Mouse (Mus musculus) gastrocnemius, postnatal 4 days (tissue): ENCODE results near the gene Bicd2. TPM values are rescaled to one million over a fixed set of nuclear protein-coding genes. Genes with fewer than 3 reads are reported as not detected.
"Not testable (repeated sequence)": the region's sequence is repeated elsewhere in the genome, so short reads cannot be mapped to it uniquely, and the experiment has no call there.

Source experiments
- DNase-seq, 2 experiments: peaks; one replicate each; pipeline ENCODE4 v3.0.0; 2021 to 2022; ENCODE audit warnings: low spot score in 2 of 2, mixed read lengths in 2 of 2
- total RNA-seq, 2 experiments: library from RNA; stranded (reverse); gene quantifications; 2 replicates each; pipeline ENCODE4 v1.2.3; 2021

Gene Bicd2
- total RNA-seq, 2 experiments from 2014 or later: 32.9 to 35.7 TPM

DNA sequence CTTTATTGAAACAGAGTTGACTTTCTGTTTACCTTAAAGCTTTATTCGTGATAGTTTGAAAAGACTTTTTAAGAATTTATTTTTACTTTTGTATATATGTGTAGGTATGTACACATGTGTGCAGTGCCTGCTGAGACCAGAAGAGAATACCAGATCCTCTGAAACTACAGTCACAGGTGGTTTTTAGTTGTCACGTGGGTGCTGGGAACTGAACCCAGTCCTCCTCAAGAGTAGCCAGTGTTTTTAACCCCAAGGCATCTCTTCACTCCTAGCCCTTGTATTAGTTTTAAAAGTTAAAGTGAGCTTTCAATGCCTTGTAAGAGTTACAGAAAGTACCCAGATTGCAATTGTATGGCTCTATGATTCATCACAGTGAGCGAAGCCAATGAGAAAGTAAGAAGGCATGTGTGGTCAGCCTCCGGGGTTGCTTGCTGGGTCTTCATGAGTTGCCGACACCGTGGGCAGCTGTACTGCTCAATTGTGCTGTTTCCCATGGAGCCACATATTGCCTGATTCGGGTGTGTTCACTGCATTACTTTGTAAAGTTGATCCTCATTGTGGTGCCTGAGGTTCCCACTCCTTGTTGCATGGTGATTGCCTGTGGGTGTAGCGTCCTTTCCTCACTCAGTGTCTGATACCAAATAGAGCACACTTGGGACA lies 16.1 kb downstream of the Bicd2 start:
- DNase-seq: no peak

DNA sequence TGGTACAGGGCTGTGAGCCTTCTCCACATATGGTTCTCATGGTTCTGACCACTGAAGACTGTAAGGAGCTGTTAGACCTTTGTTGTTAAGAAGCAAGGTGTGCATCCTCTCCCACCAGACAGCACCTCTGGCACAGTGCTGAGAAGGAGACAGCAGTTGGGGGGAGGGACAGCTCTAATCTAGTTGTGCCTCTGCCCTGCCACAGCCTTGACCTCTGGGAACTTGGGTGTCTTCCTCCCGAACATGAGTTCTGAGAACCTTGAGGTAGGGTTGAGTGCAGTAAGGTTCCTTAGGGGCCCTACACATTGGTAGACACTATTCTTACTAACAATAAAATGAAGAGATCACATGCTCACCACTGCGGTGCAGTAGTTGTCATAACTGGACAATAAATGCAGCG lies 16.8 kb downstream of the Bicd2 start:
- no peak for DNase-seq

DNA sequence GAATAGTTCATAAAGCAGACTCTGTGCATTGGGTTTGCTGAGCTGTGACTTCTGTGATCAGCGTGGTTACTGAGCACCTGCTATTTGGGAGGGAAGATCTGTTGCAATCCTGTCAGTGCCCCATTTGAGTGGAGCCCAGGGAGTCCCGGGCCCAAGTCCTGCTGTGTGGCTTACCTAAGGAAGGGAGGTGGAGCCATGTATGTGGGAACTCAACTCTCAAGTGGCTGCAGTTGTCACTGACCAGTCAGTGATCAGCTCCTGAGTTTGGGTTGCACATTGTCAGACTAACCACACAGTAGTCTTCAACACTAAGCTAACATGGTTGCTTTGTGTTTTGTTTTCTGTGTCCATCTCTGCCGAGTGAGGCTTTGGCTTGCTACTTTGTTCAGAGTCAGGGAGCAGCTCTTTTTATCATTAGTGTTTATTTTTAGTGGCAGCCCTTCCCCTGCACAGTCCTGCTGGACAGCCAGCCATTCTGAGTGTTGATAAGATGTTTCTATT lies 19.6 kb downstream of the Bicd2 start:
- DNase-seq: no peak

DNA sequence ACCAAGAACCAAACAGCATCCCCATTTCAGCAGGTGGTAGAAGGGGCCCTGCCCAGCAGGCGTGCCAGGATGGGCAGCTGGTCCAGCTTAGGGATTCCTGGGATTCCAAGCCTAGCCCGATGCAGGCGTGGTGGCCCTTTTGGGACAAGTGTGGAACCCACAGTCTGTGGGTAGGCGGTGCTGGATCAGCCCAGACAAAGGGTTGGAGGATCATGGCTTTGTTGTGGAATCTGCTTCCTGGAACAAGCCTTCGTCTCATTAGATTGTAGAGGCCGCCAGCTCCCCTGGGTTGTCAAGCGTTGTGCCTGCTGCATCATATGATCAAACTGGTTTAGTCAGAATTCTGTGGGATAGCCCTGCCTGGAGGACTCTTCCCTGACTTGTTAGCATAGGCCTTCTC lies 21.0 kb downstream of the Bicd2 start:
- no peak for DNase-seq

DNA sequence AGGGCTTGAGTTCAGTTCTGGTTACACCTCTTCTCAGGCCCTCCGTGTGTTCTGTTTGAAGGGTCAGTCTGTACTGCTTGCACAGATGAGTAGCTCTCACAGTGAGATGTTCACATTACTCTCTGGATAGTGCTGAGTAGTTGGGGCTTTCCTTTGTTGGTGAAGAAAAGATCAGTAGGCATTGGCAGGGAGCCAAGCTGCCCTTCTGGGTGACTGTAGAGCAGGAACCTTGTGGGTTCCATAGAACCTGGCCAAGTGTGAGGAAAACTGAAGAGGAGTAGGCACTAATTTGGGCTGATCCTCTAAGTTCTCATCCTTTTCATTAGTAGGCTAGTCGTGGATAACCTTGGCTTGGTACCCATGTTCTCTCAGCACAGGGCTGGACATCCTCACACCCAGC lies 21.4 kb downstream of the Bicd2 start:
- no peak for DNase-seq

DNA sequence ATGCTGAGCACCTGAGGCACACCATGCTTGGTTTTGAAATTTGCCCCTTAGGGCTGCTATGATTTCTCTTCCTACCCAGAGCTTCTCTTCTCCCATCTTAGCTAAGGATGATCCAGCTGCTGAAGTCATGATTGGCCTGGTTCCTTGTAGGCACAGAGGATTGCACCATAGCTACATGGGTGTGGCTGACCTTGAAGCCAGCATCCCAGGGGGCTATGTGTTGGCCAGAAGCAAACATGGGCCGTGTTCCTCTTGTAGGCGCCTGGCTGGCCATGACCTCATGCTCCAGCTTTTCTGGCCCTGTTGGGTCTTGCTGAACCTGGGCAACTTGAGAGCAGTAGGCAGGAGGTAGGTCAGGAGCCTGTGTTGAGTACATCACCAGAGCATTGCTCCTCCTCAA lies 23.3 kb downstream of the Bicd2 start:
- peak in 1 of 2 experiments; percentile 40 for DNase-seq

DNA sequence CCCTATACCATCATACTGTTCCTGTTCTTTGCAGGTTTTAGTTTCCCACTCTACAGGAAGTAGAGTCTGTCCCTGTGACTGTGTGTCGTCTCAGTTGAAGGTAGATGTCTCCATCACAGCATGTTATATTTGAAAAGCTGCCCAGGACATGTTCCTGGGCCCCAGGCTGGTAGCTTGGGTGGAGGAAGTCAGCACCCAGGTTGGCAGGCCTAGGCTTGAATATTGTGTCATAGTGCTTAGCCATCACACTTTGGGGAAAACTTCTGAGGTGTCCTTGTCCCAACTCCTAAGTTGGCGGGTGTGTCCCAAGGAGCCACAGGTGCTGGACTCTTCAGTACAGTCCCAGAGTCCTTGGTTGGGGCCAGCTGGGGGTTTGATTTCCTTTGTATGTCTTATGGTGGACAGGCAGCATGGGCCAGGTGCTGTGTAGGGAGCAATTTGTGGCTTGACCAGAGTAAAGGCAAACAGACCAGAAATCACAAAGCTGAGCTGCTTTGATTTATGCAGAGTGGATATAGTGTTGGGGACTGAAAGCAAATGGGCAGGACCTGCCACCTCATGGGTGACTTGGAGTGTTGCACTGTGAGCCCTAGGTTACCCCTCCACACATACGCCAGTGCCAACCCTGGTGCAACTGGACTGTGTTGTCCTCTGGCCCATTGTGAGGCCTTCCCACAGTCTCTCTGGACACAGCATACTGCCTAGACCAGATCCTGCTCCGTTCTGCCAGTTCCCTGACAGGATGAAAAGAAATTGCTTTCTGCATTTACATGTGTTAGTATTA lies 26.5 kb downstream of the Bicd2 start:
- no peak for DNase-seq

DNA sequence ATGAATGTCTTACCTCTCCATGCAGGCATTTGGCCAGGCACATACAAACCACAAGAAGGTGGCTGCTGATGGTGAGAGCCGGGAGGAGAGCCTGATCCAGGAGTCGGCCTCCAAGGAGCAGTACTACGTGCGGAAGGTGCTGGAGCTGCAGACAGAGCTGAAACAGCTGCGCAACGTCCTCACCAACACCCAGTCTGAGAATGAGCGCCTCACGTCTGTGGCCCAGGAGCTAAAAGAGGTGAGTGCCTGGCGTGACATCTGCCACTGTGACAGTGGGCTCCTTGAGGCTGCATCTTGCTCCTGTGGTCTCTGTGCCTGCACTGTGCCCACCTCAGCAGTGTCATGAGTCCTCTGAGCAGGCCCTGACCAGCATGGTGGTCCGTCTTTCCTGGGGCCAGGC lies 28.0 kb downstream of the Bicd2 start:
- no peak for DNase-seq

DNA sequence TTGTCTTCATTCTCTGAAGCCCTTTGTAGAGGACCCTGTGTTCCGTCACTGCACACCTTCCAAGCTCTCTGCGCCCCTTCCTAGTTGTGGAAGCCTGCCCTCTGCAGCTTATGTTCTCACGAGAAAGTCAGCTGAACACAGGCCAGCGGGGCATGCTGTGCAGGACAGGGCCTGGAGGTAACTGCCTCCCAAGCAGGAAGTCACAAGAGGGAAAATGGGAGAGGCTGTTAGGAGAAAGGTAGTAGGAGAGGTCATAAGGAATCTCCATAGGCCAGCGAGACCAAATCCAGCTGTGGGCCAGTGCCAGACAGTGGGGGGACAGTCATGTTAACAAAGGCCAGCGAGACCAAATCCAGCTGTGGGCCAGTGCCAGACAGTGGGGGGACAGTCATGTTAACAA lies 28.8 kb downstream of the Bicd2 start:
- DNase-seq: not testable (repeated sequence)

DNA sequence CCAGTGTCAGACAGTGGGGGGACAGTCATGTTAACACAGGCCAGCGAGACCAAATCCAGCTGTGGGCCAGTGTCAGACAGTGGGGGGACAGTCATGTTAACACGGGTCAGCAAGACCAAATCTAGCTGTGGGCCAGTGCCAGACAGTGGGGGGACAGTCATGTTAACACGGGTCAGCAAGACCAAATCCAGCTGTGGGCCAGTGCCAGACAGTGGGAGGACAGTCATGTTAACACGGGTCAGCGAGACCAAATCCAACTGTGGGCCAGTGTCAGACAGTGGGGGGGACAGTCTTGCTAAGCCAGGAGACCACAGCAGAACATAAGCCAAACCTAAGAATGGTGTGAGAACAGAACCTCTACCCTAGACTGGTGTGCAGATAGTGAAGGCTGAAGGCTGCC lies 29.5 kb downstream of the Bicd2 start:
- DNase-seq: not testable (repeated sequence)

DNA sequence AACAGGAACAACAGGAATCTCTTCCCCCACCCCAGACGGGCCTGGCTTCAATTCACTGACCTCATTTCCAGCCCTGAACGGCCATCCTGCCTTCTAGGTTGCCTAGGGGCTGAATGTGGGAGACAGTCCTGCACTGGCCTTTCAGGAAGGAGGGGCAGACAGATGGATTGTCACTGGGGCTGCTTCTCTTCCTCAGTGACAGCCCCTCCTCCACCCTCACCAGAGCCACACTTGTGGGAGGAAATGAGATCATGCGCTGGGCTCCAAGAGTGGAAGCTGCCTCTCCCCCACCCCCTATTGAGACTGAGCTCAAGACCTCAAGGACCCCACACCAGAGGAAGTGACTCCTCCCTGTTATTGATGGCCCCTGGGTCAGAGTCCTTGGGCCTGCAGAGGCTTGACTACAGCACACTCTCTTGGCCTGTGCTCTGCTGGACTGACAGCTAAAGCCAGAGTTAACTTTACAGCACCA lies 30.1 kb downstream of the Bicd2 start:
- peak in 1 of 2 experiments; percentile 31 for DNase-seq

DNA sequence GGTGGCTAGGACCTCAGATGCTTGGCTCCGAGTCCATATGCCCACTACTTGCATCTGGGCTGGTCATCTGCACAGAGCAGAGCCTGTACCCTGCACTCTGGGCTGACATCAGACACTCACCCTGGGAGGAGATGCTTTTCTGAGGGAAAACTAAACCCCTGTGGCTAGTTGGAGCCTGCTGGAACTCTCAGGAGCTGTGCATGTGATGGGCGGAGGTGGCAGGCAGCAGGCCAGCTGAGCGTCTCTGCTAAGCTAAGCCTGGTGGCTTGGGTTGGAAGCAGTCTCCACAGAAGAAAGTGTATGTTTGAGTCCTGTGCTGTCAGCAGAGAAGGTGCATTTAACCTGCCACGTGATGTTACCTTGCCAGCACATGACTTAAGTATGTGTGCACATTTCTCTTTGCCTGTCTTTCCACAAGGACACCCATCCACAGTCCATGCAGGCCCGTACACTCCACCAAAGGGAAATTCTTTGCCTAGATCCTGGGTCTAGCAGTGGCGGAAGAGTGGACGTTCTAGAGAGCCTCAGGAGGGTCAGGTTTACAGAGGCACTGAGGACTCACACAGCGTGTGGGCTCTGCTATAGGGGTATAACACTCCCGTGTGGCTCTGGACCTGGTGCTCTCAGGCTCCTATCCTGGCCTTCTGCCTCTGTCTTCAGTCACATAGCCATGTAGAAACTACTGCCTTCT lies 31.1 kb downstream of the Bicd2 start:
- no peak for DNase-seq

DNA sequence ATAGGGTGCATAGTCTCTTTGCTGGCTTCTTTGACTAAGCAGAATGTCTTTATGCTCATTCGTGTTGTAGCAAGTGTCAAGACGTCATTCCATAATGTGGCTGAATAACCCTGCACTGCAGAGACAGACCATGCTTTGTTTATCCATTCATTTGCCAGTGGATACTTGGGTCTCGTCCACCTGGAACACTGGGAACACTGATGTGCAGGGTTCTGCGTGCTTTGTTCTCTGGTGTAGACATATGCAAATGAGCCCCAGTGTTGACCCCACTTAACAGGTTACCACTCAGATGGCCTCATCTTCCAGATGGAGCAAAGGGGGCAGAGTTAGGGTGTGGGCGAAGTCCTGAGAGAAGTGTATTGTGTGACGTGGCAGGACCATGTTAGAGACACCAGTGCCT lies 32.9 kb downstream of the Bicd2 start:
- DNase-seq: no peak

DNA sequence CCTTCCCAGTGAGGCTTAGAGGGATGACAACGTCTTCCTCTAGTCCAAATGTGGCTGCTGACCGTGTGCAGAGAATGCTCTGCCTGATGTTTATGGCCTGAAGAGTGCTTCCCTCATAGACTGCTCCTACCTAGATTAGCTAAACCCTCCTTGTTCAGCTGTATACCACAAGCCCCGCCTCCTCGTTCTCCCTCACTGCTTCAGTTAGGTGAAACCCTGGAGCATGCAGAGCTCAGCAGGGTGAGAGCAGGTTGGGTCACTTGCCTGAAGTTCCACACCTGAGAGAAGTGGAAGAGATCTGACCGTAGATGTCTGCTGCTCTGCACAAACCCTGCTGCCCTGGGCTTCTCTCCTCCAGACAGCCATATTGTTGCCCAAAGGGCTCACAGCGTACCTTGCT lies 33.3 kb downstream of the Bicd2 start:
- no peak for DNase-seq

DNA sequence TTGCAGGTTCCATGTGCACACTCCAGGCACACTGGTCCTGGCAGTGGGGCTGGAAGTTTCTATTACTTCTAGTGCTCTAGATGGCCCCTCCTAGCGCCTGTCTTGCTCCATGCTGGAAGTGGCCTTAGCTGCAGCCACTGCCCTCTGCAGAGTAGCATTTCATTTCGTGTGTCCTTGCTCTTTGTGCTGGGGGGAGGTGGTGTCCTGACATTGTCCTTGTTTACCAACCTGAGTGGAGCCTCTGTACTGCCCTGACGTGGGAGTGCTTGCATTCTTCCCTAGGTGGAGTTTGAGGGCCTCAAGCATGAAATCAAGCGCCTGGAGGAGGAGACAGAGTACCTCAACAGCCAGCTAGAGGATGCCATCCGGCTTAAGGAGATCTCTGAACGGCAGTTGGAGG lies 36.2 kb downstream of the Bicd2 start:
- no peak for DNase-seq

DNA sequence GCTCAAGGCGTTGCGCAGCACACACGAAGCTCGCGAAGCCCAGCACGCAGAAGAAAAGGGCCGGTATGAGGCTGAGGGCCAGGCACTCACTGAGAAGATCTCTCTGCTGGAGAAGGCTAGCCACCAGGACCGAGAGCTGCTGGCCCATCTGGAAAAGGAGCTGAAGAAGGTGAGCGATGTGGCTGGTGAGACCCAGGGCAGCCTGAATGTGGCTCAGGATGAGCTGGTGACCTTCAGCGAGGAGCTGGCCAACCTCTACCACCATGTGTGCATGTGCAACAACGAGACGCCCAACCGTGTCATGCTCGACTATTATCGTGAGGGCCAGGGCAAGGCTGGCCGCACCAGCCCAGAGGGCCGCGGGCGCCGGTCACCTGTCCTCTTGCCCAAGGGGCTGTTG lies 37.9 kb downstream of the Bicd2 start:
- no peak for DNase-seq

DNA sequence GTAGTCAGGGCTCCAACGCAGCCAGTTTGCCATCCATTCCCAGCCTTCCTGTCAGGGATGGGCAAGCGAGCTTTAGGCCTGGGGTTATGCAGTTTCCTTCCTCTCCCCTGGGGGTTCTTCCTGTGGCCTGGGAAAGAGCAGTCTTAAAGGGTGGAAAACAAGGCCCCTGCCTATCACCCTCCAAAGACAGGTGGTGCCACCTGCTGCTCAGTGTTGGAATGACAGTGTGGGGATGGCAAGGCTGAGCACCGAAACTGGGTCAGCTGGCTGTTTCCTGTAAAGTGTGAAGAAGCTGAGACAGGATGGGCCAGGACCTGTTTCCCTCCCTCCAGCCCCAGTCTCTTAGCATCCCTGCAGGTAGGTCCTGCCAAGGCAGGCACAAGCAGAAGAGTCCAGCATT lies 39.8 kb downstream of the Bicd2 start:
- DNase-seq: peak; percentile 72 to 86

DNA sequence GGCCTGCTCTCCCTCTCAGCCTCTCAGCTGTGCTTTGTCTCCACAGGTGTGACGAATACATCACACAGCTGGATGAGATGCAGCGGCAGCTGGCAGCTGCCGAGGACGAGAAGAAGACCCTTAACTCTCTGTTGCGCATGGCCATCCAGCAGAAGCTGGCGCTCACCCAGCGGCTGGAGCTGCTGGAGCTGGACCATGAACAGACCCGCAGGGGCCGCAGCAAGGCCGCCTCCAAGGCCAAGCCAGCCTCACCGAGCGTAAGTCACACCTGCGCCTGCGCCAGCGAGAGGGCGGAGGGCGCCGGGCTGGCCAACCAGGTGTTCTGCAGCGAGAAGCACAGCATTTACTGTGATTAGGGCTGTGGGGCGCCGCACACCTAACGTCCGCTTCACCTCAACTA lies 41.6 kb downstream of the Bicd2 start:
- DNase-seq: no peak

DNA sequence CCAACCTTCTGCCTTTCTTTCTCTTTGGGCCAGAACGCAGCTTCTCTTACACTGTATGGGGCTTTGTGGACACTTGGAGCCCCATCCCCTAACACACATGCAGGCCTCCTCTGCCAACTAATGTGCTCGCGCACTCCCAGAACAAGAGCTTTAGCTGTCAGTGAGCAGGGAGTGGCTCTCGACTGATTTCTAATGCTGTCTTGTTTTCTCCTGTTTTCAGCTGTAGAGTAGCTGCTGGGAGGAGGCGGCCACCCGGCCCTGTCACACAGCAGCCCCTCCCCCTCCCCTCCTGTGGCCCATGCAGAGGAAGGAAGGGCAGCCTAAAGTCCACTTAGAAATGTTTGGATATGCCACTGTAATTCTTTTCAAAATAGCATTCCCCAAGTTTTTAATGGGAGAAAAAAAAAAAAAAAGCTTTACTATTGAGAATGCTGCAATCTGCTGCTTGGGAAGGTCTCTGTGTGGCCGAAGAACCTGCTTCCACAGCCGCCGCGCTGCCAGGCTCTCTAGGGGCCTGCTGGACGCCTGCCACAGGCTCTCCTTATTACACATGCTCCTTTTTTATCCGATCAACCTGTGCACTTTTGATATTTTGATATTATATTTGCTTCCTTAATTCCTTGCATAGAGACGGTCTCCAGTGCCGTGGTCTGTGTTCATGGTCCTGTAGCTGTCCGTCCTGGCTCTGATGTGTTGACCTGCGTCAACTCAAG lies 43.5 kb downstream of the Bicd2 start:
- no peak for DNase-seq

DNA sequence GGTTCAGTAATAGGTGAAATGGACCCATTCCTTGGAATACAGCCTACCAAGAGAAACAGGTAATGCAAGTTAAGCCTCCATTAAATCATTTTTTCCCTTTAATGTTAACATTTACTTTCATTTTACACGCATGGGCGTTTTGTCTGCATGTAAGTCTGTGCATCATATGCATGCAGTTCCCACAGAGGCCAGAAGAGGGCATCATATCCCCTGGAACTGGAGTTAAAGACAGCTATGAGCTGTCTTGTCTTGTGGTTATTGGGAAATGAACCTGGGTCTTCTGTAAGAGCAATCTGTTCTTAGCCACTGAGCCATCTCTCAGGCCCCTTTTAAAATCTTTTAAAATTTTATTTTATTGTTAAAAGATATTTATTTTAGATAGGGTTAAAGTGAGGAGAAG lies 50.0 kb downstream of the Bicd2 start:
- DNase-seq: no peak

DNA sequence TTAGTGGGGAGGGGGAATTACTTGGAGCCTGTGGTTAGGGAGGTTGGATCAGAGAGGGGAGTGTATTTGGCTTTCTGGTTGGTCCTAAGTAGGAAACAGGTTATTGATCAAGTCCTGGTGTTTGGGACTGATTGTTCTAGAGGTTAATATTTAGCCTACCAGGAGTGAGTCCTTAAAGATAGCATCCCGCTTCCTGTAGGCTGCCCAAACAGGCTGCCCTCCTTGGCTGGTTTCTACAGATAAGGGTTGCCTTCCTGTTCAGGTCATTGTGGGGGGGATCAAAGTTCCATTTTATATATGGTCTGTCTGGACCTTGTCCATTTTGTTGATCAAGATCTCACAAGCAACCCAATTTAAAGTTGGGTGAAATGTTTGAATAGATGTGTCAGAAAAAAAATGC lies 52.2 kb downstream of the Bicd2 start:
- no peak for DNase-seq
